Mouse (Mus musculus) thymus, postnatal 0 days (tissue): Measurements from ENCODE around the gene Nr3c2. TPM values are rescaled to one million over a fixed set of nuclear protein-coding genes. Genes with fewer than 3 reads are reported as not detected.

Experiments used
- DNase-seq: peaks from one replicate; pipeline ENCODE4 v3.0.0-alpha.2; 2015; ENCODE audit warnings: low spot score
- polyA plus RNA-seq: library from polyadenylated mRNA; unstranded; fragments of >200 nt; fragmentation: Nextera tagmentation; extraction: Ambion mirVana; gene quantifications from 2 replicates; pipeline ENCODE4 v1.2.1, GENCODE M21; 2015

Gene Nr3c2
- polyA plus RNA-seq, 1 experiment from 2014 or later, result 0.91 TPM

GRCm38 (mm10) chr8:76971761-76972404 is 72.6 kb downstream of the Nr3c2 start:
- DNase-seq, result no peak

GRCm38 (mm10) chr8:76972947-76973552 is 73.8 kb downstream of the Nr3c2 start:
- DNase-seq, result no peak

- DNase-seq, result no peak
Measured at GRCm38 (mm10) chr8:76977907-76978306, 78.7 kb downstream of the Nr3c2 start.

GRCm38 (mm10) chr8:76984082-76984481 is 84.8 kb downstream of the Nr3c2 start:
- no peak for DNase-seq

GRCm38 (mm10) chr8:76984851-76985250 is 85.6 kb downstream of the Nr3c2 start:
- DNase-seq, result no peak

- DNase-seq, result no peak
Measured at GRCm38 (mm10) chr8:76987876-76988275, 88.6 kb downstream of the Nr3c2 start.

- no peak for DNase-seq
Measured at GRCm38 (mm10) chr8:76998276-76998675, 99.0 kb downstream of the Nr3c2 start.

GRCm38 (mm10) chr8:77009425-77009824 is 110.2 kb downstream of the Nr3c2 start:
- no peak for DNase-seq

GRCm38 (mm10) chr8:77011985-77012384 is 112.7 kb downstream of the Nr3c2 start:
- DNase-seq, result no peak

GRCm38 (mm10) chr8:77012641-77013040 is 113.4 kb downstream of the Nr3c2 start:
- DNase-seq, result no peak

GRCm38 (mm10) chr8:77016713-77017112 is 117.5 kb downstream of the Nr3c2 start:
- DNase-seq, result no peak

- no peak for DNase-seq
Measured at GRCm38 (mm10) chr8:77023837-77024710, 124.8 kb downstream of the Nr3c2 start.

GRCm38 (mm10) chr8:77031213-77031612 is 132.0 kb downstream of the Nr3c2 start:
- DNase-seq, result no peak

GRCm38 (mm10) chr8:77033706-77034464 is 134.6 kb downstream of the Nr3c2 start:
- no peak for DNase-seq

GRCm38 (mm10) chr8:77034465-77034829 is 135.2 kb downstream of the Nr3c2 start:
- no peak for DNase-seq

GRCm38 (mm10) chr8:77041214-77041613 is 142.0 kb downstream of the Nr3c2 start:
- DNase-seq, result no peak

GRCm38 (mm10) chr8:77044849-77045248 is 145.6 kb downstream of the Nr3c2 start:
- DNase-seq, result no peak

GRCm38 (mm10) chr8:77045711-77046110 is 146.5 kb downstream of the Nr3c2 start:
- DNase-seq, result no peak

- DNase-seq, result no peak
Measured at GRCm38 (mm10) chr8:77046217-77046616, 147.0 kb downstream of the Nr3c2 start.

GRCm38 (mm10) chr8:77046731-77047130 is 147.5 kb downstream of the Nr3c2 start:
- no peak for DNase-seq
